Mouse (Mus musculus): ENCODE measurements at regions not wholly inside any gene's neighbourhood (a gene's known extent, or its start where the extent isn't known, plus 50 kb on each side); places are given as distances from the start of the nearest gene placed in this dataset.

- TF ChIP-seq EP300 (IDR thresholded peaks at IDR 0.05; ENCODE audit: low read depth) (no peak), CTCF (IDR thresholded peaks at IDR 0.05; ENCODE audit: low read depth) (no peak)
Observed at GRCm38 (mm10) chr14:17054381-17054780, 235.4 kb upstream of the Rarb start.
